Mouse (Mus musculus) adrenal gland, adult 8-10 months (tissue): ENCODE measurements around the gene Fbxo47. TPM values are rescaled to one million over a fixed set of nuclear protein-coding genes. Genes with fewer than 3 reads are reported as not detected.

Source experiments
- DNase-seq: peaks from one replicate; pipeline ENCODE4 v3.0.0; 2022
- total RNA-seq, 4 experiments: library from RNA; stranded (reverse); gene quantifications; 2 replicates each; pipeline ENCODE4 v1.2.4; 2022

The Fbxo47 gene
- total RNA-seq, 4 experiments from 2014 or later: 0.94 to 1.8 (median 1.2) TPM

- no peak for DNase-seq
Observed at GRCm38 (mm10) chr11:97811569-97812362, 72.2 kb downstream of the Fbxo47 start.

GRCm38 (mm10) chr11:97810970-97811369 lies 73.0 kb downstream of the Fbxo47 start:
- DNase-seq: no peak

DNA sequence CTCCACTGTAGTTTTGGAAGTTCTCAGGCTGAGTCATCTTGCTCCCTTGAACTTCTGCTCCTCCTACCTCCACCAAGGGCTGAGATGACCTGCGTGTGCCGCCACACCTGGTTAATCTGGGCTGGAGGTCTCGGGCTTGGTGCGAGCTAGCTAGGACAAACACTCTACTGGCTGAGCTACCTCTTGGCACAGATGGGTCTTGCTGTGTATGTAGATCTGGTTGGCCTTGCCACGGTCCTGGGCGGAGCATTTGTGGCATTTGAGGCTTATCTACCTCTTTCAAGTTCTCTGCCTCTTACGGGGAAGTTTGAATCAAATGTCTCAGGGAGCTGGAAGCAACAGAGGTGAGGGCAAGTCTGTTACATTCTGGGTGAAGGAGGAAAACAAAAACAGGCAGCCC lies 73.6 kb downstream of the Fbxo47 start:
- DNase-seq: no peak

DNA sequence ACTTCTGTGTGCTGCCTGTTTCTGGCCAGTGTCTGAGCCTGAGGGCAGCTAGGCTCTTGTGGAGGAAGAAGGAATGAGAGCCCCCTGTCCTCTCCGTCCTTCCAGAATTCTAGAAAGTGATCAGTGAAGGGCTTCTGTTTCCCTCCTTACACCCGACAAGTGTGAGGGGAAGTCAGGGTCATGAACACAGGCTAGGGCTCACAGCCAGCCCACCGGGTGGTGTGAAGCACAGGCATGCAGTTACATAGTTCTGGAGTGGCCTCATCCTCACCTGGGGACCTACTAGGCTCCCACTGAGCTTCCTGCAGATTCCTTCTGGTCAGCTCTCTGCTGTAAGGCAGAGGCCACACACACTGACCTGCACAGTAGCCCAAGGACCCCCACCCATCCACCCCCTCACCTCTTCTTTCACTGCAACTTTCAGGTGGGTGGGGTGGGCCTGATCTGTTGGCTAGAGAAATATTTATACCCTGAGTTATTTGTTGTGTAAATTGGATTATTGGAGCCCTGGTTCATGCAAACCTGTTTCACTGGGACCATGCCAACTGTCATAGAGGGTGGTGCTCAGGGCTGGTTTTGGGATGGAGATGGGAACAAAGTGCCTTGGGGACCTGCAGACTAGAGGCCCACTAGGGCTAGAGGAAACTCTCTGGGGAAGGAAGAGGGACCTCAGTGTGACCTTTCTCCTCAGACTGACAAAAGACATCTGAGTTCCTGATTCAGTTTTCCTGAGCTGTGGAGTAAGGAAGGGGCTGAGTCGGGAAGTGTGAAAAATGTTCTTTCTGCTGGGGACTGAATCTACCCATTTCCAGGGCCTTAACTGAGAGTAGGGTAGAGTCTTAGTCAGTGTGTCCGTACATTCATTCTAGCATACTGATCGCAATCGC lies 74.5 kb downstream of the Fbxo47 start:
- no peak for DNase-seq

DNA sequence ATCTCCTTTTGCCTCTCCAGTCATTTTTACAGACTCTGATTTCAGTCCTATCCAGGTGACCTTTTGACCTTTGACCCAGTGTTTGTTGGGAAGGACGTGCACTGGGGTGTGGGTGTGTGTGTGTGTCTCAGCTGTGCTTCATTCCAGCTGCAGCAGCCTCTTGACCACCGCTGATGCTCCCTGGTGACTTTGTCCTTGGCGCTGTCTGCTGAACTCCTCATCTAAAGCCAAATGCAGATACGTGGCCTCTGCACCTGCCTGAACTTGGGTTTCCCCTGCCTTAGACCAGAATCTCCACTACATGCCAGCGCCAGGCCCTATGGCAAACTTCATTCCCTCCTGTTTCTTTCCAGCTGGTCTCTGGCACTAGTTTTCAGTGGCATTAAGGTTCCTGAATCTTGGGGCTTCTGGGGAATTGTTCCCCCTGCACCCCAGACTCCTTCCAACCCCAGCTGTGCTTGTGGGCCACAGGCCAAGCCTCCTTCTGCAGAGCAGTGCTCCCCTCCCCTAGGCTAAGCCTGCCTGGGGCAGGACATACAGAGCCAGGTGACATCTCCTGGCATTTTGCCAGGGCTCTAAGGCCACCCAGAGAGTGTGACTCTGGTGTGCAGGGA lies 75.2 kb downstream of the Fbxo47 start:
- no peak for DNase-seq

DNA sequence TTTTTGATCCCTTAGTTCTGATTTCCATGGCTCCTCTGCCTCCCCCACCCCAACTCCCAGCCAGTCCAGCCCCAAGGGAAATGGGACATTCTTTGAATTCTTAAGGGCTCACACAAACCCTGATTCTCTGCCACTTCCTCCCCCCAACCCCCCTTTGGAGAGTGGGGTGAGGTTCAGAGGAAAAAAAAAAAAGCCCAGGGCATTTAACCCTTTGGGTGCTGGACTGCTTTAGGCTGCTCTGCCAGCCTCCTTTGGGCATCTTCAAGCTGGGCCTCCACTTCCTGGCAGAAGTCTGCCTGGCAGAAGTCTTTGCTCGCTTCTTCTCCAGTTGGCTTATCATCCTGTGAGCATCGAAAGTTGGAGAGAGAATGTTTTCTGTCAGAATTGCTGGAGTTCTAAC lies 75.9 kb downstream of the Fbxo47 start:
- no peak for DNase-seq

DNA sequence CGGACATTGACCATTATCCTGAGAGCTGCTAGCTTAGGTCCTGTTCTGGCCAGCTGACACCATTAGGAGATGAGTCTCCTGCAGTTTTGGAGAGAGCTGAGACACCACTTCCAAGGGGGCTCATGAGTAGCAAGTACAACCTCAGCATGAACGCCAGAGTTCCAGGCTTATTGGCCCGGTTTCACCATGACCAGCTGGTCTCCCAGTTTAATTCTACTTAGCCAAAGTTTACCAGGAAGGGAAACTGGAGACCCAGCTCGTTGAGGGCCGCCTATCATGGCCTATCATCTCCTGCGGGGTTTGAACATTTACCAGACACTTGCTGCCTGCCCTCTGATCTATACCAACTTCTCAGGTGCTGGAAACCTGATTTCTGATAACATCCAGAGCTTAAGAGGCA lies 76.3 kb downstream of the Fbxo47 start:
- DNase-seq: no peak

- DNase-seq: no peak
Observed at GRCm38 (mm10) chr11:97806613-97806964, 77.4 kb downstream of the Fbxo47 start.

DNA sequence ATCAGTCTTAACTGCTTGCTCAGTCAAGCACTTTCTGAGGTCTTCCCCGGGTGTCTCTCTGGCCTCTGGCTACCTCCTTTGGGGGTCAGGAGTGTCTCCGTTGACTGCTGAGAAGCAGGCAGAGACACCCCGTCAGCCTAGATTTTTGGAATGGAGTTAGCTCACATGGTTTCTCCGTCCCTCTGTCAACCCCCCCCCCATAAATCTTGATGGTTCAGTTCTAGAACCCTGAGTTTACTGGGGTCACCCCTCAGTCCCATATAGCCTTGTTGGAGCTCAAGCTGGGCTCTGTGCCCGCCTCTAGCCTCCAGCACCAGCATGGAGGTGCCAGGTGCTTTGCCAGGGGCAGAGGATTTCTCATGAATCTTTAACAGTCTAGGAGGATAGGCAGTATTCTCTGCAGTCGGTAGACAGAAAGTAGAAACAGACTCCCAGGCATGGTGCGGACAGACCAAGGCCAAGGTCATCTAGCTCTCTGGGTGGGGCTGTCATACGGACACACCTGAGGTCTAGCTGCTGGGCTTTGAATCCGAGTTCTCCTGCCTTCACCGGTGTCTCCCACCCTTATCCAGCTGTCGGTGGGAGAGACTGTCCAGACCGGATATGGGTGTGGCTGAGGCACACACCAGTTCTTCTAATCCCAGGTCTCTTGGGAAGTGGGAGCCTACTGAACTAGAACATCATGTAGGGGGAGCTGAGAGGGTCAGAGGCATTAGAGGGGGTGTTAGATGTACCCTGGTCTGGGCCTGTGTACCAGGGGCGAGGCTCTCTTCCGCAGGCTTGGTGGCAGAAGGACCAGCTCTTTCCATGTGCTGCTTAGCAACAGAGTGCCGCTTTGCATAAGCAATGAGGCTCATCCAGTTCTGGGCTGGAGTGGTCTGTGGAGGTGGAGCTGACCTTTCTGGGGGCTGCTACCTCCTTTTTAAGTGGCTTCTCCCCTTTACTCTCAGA lies 78.0 kb downstream of the Fbxo47 start:
- no peak for DNase-seq

- DNase-seq: peak; percentile 64
Observed at GRCm38 (mm10) chr11:97804841-97805661, 78.9 kb downstream of the Fbxo47 start.

DNA sequence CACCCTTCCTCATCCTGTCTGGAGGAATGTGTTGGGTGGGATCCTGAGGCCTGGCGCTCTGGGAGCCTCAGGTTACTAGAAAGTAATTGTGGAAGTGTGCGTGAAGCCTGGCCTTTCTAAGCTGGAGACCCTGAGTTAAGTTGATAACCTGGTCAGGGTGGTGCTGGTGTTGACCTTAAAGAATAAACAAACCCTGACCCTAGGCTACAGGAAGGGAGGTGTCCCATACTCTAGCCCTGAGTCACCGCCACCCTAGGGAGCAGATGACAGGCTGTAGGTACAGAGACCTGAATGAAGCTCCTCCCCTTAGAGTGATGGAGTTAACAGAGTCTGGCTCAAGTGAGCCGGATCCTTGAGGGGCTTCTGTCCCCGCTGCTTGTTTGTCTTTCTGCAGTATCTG lies 80.1 kb downstream of the Fbxo47 start:
- no peak for DNase-seq

Other genes with a start within 250 kb of the Fbxo47 start
- 10 to 100 TPM; 53.1 to 99.4 (median 71.8) TPM for gene Mllt6, start 220.7 kb downstream of the Fbxo47 start, total RNA-seq
- 100 to 1,000 TPM; 153 to 194 (median 169) TPM for gene Cisd3, start 198.3 kb downstream of the Fbxo47 start, total RNA-seq
- 10 to 100 TPM; 22.2 to 48.5 (median 32.1) TPM for gene Pcgf2, start 183.7 kb downstream of the Fbxo47 start, total RNA-seq
- gene Psmb3, start 180.8 kb downstream of the Fbxo47 start, total RNA-seq: 100 to 1,000 TPM; 197 to 238 (median 210) TPM
- 10 to 100 TPM; 25.5 to 35.1 (median 32.2) TPM for gene Pip4k2b, start 139.4 kb downstream of the Fbxo47 start, total RNA-seq
- gene Cwc25, start 117.6 kb downstream of the Fbxo47 start, total RNA-seq: 10 to 100 TPM; 22.2 to 26.6 (median 23.1) TPM
- gene 1700001P01Rik, start 108.2 kb downstream of the Fbxo47 start, total RNA-seq: under 1 TPM in 3 of 4 experiments, not detected in 1; 0.49 to 0.67 (median 0.62) TPM
- 100 to 1,000 TPM; 753 to 943 (median 843) TPM for gene Rpl23, start 101.7 kb downstream of the Fbxo47 start, total RNA-seq
- 100 to 1,000 TPM; 131 to 177 (median 143) TPM for gene Lasp1, start 85.2 kb downstream of the Fbxo47 start, total RNA-seq
- 1 to 10 TPM; 3.7 to 7.2 (median 6.2) TPM for gene B230217C12Rik, start 43.4 kb downstream of the Fbxo47 start, total RNA-seq
- 10 to 100 TPM; 13.5 to 36.2 (median 24.0) TPM for gene Plxdc1, start 102.3 kb upstream of the Fbxo47 start, total RNA-seq
- gene Arl5c, start 112.0 kb upstream of the Fbxo47 start, total RNA-seq: 1 to 10 TPM in 3 of 4 experiments, under 1 TPM in 1; 0.44 to 1.8 (median 1.4) TPM
- 10 to 100 TPM in 2 of 4 experiments, 1 to 10 TPM in 2; 7.8 to 18.8 (median 13.6) TPM for gene Cacnb1, start 138.9 kb upstream of the Fbxo47 start, total RNA-seq
- 1,000 to 10,000 TPM in 2 of 4 experiments, 100 to 1,000 TPM in 2; 894 to 1,148 (median 997) TPM for gene Rpl19, start 142.6 kb upstream of the Fbxo47 start, total RNA-seq
- gene Stac2, start 169.3 kb upstream of the Fbxo47 start, total RNA-seq: 10 to 100 TPM in 1 of 4 experiments, 1 to 10 TPM in 3; 3.8 to 10.9 (median 6.6) TPM